Mouse (Mus musculus): ENCODE measurements at regions not wholly inside any gene's neighbourhood (a gene's known extent, or its start where the extent isn't known, plus 50 kb on each side); places are given as distances from the start of the nearest gene placed in this dataset.

DNA sequence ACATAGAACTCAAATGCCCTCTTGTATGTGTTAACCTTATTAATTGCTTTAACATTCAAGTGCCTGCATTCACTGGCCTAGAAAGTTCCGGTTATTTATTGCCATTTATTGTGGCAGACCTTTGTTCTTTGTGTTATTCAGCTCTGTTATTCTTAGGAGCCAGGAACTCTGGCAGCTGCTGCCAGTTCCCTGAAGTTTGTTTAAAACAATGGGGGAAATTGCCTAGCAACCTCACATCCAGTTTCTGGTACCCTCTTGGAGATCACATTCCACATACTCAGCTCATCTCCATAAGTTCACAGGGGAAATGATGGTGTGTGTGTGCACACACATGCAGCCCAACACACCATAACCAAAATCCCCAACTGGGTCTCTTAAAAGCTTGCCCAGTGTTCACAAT lies 270.8 kb upstream of the Ctso start:
- TF ChIP-seq CTCF (IDR thresholded peaks at IDR 0.05; ENCODE audit: low read depth, low read length) (no peak), TAL1 (conservative IDR thresholded peaks at IDR 0.05; ENCODE audit: low read depth, low read length) (no peak), GATA1 (IDR thresholded peaks at IDR 0.05; ENCODE audit: borderline replicate concordance, low read length) (no peak), POLR2AphosphoS5 (IDR thresholded peaks at IDR 0.05; ENCODE audit: insufficient replicate concordance, low read depth, low read length) (no peak)
